Mouse (Mus musculus): ENCODE data around the gene Slc2a9. TPM values are rescaled to one million over a fixed set of nuclear protein-coding genes. Genes with fewer than 3 reads are reported as not detected.
"Not testable (repeated sequence)": the region's sequence is repeated elsewhere in the genome, so short reads cannot be mapped to it uniquely, and the experiment has no call there.

Slc2a9 gene
- polyA plus RNA-seq, 1 experiment: 1.1 TPM

DNA sequence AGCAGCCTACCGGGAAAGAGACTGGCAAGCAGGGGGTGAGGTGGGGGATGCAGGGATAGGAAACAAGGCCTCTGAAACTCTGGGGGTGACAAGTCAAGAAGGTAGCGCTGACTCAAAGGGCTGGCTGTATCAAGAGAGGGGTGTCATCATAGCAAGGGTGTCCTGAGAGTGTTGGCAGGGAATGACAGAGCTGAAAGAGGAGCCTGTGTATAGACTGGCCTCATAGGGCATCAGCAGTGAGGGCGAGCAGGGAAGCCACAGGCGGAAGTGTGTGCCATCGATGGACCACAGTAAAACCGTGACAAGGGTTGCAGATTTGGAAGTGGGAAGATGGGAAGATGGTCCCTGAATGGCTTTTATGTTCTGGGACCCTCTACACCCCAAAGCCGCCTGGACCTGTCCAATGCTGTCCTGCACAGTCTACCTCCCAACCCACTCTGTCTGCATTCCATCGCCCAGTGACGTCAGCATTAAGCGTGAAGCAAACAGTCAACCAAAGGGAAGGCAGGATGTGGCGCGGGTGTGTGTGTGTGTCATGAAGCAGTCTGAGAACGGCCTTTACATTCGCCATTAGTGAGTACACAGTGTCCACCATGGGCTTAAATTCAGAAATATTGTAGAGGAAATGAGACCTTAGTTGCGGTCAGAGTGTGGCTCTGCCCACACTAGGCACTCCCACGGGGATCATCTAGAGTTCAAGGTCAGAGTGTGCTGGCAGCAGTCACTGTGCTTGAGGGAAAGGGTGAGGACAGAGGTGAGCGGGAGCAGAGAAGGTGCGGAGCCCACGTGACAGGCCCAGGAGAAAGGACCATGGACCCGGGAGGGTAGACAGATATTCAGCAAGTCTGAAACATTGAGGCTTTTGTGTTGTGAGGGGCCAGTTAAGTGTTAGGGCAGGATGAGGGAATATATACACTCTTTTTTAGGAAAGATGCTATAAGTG, 14.0 kb downstream of the Slc2a9 start:
- Histone ChIP-seq H3K36me3 (replicated peaks; ENCODE audit: low read length) (no peaks in the 10 kb centered on the region), H3K4me1 (peaks cover 17% of the 10 kb centered on the region), H3K9me3 (peaks cover 14% of the 10 kb centered on the region), H3K27me3 (replicated peaks) (peaks cover 31% of the 10 kb centered on the region), H3K4me3 (replicated peaks) (peak overlapping the region; percentile 14)
- no peak for TF ChIP-seq FLI1 (IDR thresholded peaks at IDR 0.05; ENCODE audit: low read length)
- TF ChIP-seq GATA1 (IDR thresholded peaks at IDR 0.05; ENCODE audit: borderline replicate concordance, low read length): no peak

DNA sequence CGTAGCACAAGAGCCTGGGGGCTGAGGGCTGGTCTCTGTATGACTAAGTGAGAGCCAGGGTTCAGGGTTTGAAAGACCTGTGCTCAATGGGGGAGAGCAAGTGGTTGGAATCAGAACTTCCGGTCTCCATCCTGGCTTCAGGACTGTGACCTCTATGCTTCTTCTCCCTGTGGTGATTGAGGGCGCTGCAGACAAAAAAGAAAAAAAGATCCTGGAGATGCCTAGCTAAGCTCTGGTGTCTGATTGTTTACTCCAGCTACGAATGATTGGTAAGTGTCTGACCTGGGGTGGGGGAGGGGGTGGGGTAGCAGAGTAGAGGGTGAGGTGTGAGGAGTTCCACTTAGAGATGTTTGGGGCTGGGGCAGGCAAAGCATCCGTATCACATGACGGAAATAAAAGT, 14.9 kb downstream of the Slc2a9 start:
- no peak overlapping the region for H3K4me3 ChIP-seq (replicated peaks)
- peaks cover 21% of the 10 kb centered on the region for H3K4me1 ChIP-seq
- peaks cover 32% of the 10 kb centered on the region for H3K27me3 ChIP-seq (replicated peaks)
- H3K9me3 ChIP-seq: 0 out of 2 replicates have a peak, but pooled peaks cover 6% of the 10 kb centered on the region
- no peaks in the 10 kb centered on the region for H3K36me3 ChIP-seq (replicated peaks; ENCODE audit: low read length)
- no peak for TF ChIP-seq FLI1 (IDR thresholded peaks at IDR 0.05; ENCODE audit: low read length)
- no peak for TF ChIP-seq GATA1 (IDR thresholded peaks at IDR 0.05; ENCODE audit: borderline replicate concordance, low read length)

DNA sequence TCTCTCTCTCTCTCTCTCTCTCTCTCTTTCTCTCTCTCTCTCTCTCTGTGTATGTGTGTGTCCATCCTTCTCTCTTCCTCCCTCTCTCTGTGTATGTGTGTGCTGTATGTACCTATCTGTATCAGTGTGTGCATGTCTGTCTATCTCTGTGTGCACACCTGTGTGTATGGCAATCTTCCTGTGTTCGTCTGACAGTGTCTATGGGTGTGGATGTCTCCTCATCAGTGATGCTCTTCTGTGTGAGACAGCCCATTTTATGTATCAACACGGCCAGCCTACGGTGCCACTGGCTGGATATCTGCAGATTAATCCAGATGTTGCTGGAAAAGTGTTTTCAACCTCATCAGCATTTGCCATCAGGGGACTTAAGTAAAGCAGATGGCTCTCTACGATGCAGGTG, 15.7 kb downstream of the Slc2a9 start:
- H3K4me3 ChIP-seq (replicated peaks): no peak overlapping the region
- H3K36me3 ChIP-seq (replicated peaks; ENCODE audit: low read length): no peaks in the 10 kb centered on the region
- peaks cover 32% of the 10 kb centered on the region for H3K27me3 ChIP-seq (replicated peaks)
- peaks cover 28% of the 10 kb centered on the region for H3K4me1 ChIP-seq
- TF ChIP-seq GATA1 (IDR thresholded peaks at IDR 0.05; ENCODE audit: borderline replicate concordance, low read length): no peak
- no peak for TF ChIP-seq FLI1 (IDR thresholded peaks at IDR 0.05; ENCODE audit: low read length)
- 0 out of 2 replicates have a peak, but pooled peaks cover 3% of the 10 kb centered on the region for H3K9me3 ChIP-seq

DNA sequence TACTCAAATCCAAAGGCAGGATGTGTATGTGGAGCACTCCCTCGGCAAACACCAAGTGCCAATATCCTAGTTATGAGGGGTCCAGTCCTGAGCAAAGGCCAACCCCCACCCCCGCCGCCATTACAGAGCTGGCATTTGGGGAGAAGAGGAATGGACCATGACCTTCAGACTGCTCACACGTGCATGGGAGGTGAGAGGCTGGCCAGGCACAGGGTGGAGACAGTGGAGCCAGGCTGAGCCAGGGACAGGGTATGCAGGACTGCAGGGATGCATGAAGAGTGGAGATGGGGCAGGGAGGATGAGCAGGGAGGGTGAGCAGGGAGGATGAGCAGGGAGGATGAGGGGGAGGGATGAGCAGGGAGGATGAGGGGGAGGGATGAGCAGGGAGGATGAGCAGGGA, 17.0 kb downstream of the Slc2a9 start:
- peaks cover 33% of the 10 kb centered on the region for H3K4me1 ChIP-seq
- H3K9me3 ChIP-seq: 0 out of 2 replicates have a peak, but pooled peaks cover 3% of the 10 kb centered on the region
- TF ChIP-seq GATA1 (IDR thresholded peaks at IDR 0.05; ENCODE audit: borderline replicate concordance, low read length): no peak
- no peak for TF ChIP-seq FLI1 (IDR thresholded peaks at IDR 0.05; ENCODE audit: low read length)
- peaks cover 25% of the 10 kb centered on the region for H3K27me3 ChIP-seq (replicated peaks)
- H3K4me3 ChIP-seq (replicated peaks): peak overlapping the region; percentile 10
- no peaks in the 10 kb centered on the region for H3K36me3 ChIP-seq (replicated peaks; ENCODE audit: low read length)

DNA sequence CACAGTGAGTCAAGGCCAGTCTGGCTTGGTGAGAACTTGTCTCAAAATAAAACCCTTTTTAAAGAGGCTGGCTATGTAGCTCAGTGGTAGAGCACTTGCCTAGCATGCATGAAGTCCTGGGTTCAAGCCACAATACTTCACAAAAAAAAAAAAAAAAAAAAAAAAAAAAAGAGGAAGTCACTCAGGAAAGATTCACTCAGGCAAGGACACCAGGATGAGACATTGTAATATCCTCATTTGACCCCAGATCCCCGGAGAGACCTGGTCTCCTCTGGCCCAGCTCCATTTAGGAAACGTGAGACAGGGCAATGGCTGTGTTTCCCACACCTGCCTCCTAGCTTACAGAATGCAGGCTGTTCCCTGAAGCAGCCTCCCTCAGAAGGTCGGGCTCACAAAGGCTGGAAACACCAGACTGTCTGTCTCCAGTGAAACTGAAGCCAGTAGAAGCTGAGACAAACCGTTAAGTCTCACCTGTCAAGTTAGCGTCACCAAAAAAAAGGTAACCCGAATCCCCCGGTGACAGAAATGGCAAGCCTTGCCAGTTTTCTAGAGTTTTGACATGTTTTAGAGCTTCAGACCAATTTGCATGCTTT, 19.3 kb downstream of the Slc2a9 start:
- Histone ChIP-seq H3K4me1 (peaks cover 48% of the 10 kb centered on the region), H3K9me3 (0 out of 2 replicates have a peak, but pooled peaks cover 3% of the 10 kb centered on the region), H3K36me3 (replicated peaks; ENCODE audit: low read length) (no peaks in the 10 kb centered on the region), H3K27me3 (replicated peaks) (peaks cover 16% of the 10 kb centered on the region), H3K4me3 (replicated peaks) (no peak overlapping the region)
- TF ChIP-seq FLI1 (IDR thresholded peaks at IDR 0.05; ENCODE audit: low read length): no peak
- TF ChIP-seq GATA1 (IDR thresholded peaks at IDR 0.05; ENCODE audit: borderline replicate concordance, low read length): no peak

DNA sequence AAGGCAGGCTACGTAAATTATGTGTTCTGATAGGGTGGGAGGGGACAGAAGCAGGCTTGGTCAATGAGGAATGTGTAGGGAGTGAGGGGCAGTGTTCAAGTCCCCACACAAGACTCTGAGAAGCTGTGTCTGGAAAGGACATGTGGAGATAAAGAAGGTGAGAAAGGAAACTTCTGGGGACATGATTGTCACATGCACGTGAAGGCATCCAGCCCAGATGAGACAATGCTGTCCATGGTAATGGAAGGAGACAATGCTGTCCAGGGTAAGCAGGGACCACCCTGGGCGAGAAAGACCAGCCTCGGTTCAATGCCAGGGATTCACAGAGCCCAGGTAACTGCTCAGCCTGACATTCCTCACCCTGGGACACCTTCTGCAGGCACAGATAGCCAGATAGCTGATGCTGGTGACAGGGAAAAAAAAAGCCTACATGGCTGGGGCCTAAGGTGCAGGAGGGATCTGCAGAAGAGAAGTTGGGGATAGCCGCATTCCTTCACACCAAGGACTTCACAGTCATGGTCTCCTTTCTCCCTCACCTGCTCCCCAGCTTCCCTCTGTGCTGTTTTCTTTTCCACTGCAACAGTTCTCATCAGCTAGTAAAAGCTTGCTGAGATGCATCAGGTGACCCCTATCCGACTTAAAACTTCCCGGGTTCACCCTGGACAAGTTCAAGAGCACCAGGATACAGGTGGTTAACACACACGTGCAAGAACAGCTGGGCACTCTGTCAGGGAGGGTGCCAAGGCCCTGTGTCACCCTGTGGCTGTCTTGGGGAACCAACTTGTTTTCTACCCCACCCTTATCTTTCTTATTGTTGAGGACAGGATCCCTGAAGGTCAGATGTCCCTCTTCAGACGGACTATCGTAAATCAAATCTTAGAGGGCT, 21.9 kb downstream of the Slc2a9 start:
- Histone ChIP-seq H3K4me3 (replicated peaks) (peak overlapping the region; percentile 94), H3K27me3 (replicated peaks) (peaks cover 9% of the 10 kb centered on the region), H3K36me3 (replicated peaks; ENCODE audit: low read length) (peaks cover 22% of the 10 kb centered on the region), H3K9me3 (0 out of 2 replicates have a peak, but pooled peaks cover 10% of the 10 kb centered on the region), H3K4me1 (peaks cover 54% of the 10 kb centered on the region)
- TF ChIP-seq GATA1 (IDR thresholded peaks at IDR 0.05; ENCODE audit: borderline replicate concordance, low read length) (no peak), FLI1 (IDR thresholded peaks at IDR 0.05; ENCODE audit: low read length) (no peak)

DNA sequence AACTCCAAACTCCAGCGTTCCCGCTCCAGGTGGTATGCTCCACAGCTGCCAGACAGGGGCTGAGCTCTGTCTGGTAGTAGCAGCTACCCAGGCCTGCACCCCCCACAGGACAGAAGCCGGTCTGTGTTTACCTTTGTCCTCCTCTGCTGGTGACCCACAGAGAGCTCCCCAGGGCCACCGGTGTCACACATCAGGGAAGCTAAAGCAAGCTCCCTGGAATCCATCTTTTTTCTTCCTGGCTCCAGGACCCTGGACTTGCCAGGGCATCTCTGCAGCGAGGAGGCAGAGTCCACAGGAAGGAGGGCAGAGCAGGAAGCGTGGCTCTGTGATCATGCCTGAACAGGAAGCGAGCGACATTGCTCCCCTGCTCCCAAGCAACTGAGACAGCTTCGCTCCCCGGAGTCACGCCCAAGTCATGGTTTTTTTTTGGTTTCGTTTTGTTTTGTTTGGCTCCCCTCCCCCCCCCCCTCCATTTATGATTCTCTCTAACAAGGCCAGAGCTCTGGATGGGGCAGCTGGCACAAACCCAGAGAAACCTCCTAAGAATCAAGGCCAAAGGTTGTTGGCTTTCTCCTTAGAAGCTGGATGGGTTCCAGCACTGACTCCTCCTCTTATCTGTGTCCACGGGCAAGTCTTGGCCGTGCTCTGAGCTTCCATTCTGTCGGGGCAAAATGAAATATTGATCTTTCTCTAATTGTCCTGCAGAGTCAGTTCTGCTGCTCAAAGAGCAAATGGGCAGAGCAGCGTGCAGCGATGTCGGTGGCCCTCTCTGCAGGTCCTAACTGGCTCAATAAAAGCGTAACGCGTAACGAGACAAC, 22.8 kb downstream of the Slc2a9 start:
- Histone ChIP-seq H3K36me3 (replicated peaks; ENCODE audit: low read length) (peaks cover 26% of the 10 kb centered on the region), H3K4me1 (peaks cover 51% of the 10 kb centered on the region), H3K4me3 (replicated peaks) (peak overlapping the region; percentile 94), H3K9me3 (peaks cover 10% of the 10 kb centered on the region; the same call in 1 of the 2 replicates), H3K27me3 (replicated peaks) (peaks cover 5% of the 10 kb centered on the region)
- TF ChIP-seq FLI1 (IDR thresholded peaks at IDR 0.05; ENCODE audit: low read length) (no peak), GATA1 (IDR thresholded peaks at IDR 0.05; ENCODE audit: borderline replicate concordance, low read length) (no peak)

DNA sequence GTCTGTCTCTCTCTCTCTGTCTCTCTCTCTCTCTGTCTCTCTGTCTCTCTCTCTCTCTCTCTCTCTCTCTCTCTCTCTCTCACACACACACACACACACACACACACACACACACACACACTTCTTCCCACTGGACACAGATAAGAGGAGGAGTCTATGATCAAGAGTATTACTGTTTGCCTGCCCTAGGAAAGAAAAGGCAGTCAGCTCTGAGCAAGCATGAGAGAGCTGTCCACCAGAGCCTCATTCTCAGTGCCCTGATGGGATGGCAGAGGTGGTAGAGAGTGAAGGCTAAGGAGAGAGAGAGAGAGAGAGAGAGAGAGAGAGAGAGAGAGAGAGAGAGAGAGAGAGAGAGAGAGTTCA, 23.4 kb downstream of the Slc2a9 start:
- H3K4me1 ChIP-seq: peaks cover 51% of the 10 kb centered on the region
- H3K36me3 ChIP-seq (replicated peaks; ENCODE audit: low read length): peaks cover 26% of the 10 kb centered on the region
- not testable (repeated sequence) for H3K27me3 ChIP-seq (replicated peaks)
- H3K9me3 ChIP-seq: peaks cover 10% of the 10 kb centered on the region; the same call in 1 of the 2 replicates
- H3K4me3 ChIP-seq (replicated peaks): peak overlapping the region; percentile 94

DNA sequence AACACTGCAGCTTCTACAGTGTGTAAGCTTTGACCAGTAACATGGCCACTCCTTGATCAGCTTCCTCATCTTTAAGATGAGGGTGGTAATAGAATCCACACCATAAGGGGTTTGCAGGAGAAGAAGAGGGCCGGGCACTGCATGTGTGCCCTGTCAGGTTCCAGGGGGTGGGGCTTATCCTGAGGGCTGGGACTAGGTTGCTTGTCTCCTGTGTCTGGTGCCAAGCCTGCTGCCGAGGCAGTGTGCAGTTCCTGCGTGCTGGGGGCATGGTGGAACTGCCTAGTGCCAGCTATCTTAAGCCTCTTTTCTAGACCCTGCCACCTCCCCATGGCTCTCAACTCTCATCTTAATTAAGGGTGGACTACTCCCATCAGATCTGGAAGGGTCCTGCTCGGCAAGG, 23.9 kb downstream of the Slc2a9 start:
- Histone ChIP-seq H3K4me1 (peaks cover 51% of the 10 kb centered on the region), H3K9me3 (peaks cover 10% of the 10 kb centered on the region; the same call in 1 of the 2 replicates), H3K4me3 (replicated peaks) (peak overlapping the region; percentile 90), H3K36me3 (replicated peaks; ENCODE audit: low read length) (peaks cover 26% of the 10 kb centered on the region), H3K27me3 (replicated peaks) (peaks cover 2% of the 10 kb centered on the region)
- TF ChIP-seq GATA1 (IDR thresholded peaks at IDR 0.05; ENCODE audit: borderline replicate concordance, low read length) (no peak), FLI1 (IDR thresholded peaks at IDR 0.05; ENCODE audit: low read length) (no peak)

All from megakaryocyte, embryonic 14.5 days (primary cell).